Mouse (Mus musculus) lung, postnatal 14 days (tissue): ENCODE data around the gene Lrfn3.

Experiments used
- DNase-seq: peaks from one replicate; pipeline ENCODE4 v3.0.0; 2021

Lrfn3 gene

GRCm38 (mm10) chr7:30339432-30340109, 23.0 kb downstream of the Lrfn3 start:
- DNase-seq, result no peak

GRCm38 (mm10) chr7:30336384-30336783, 26.2 kb downstream of the Lrfn3 start:
- peak; percentile 90 for DNase-seq

GRCm38 (mm10) chr7:30335688-30336087, 26.9 kb downstream of the Lrfn3 start:
- no peak for DNase-seq

- DNase-seq, result no peak
Observed at GRCm38 (mm10) chr7:30334563-30334962, 28.0 kb downstream of the Lrfn3 start.

GRCm38 (mm10) chr7:30333436-30333835, 29.1 kb downstream of the Lrfn3 start:
- peak; percentile 74 for DNase-seq

- DNase-seq, result no peak
Observed at GRCm38 (mm10) chr7:30332622-30333259, 29.8 kb downstream of the Lrfn3 start.

GRCm38 (mm10) chr7:30331887-30332286, 30.7 kb downstream of the Lrfn3 start:
- DNase-seq, result peak; percentile 79

- no peak for DNase-seq
Observed at GRCm38 (mm10) chr7:30328379-30328778, 34.2 kb downstream of the Lrfn3 start.

- DNase-seq, result peak; percentile 50
Observed at GRCm38 (mm10) chr7:30327140-30327539, 35.4 kb downstream of the Lrfn3 start.

GRCm38 (mm10) chr7:30326427-30326826, 36.1 kb downstream of the Lrfn3 start:
- DNase-seq, result no peak

GRCm38 (mm10) chr7:30325364-30325763, 37.2 kb downstream of the Lrfn3 start:
- peak; percentile 51 for DNase-seq

- DNase-seq, result no peak
Observed at GRCm38 (mm10) chr7:30324300-30324944, 38.1 kb downstream of the Lrfn3 start.

GRCm38 (mm10) chr7:30323795-30324194, 38.8 kb downstream of the Lrfn3 start, which contains the start of gene Sdhaf1:
TSS of gene Sdhaf1 (minus strand) at chr7:30323895.
- DNase-seq, result no peak

GRCm38 (mm10) chr7:30322865-30323264, 39.7 kb downstream of the Lrfn3 start:
- no peak for DNase-seq

GRCm38 (mm10) chr7:30322285-30322667, 40.3 kb downstream of the Lrfn3 start:
- peak; percentile 98 for DNase-seq

- peak; percentile 69 for DNase-seq
Observed at GRCm38 (mm10) chr7:30321539-30322284, 40.9 kb downstream of the Lrfn3 start, which contains the start of gene E130208F15Rik. TSS of gene E130208F15Rik (plus strand) at chr7:30321740.

GRCm38 (mm10) chr7:30320946-30321345, 41.6 kb downstream of the Lrfn3 start:
- no peak for DNase-seq

GRCm38 (mm10) chr7:30318142-30318541, 44.4 kb downstream of the Lrfn3 start:
- DNase-seq, result no peak

GRCm38 (mm10) chr7:30315559-30316529, 46.7 kb downstream of the Lrfn3 start:
- DNase-seq, result no peak

- DNase-seq, result no peak
Observed at GRCm38 (mm10) chr7:30314721-30315155, 47.8 kb downstream of the Lrfn3 start, which contains the start of gene Syne4. TSS of gene Syne4 (plus strand) at chr7:30314807.

- DNase-seq, result no peak
Observed at GRCm38 (mm10) chr7:30313666-30314320, 48.8 kb downstream of the Lrfn3 start.
